In the genomic region with DNA sequence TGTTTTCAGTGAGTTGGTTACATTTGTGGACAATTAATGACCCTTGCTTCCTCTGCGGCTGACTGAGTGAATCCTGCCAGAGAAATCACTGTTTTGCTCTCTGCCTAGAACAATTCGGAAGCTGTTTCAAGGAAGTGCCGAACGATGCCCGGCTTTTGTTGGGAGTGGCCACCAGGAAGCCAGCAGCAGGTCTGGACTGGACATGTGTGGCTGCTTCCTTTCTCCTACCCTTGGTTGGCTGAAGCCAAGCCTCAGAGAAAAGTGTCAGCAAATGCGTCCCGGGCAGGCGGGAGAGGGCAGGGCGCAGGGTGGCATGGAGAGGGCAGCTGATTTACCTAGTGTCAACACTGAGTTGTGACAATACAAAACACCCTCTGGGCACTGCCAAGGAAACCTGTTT, we compare ENCODE assay signal across 11 mouse cellular contexts. TPM values are rescaled to one million over a fixed set of nuclear protein-coding genes. Genes with fewer than 3 reads are reported as not detected.
DNase-seq lines count a peak whose midpoint lies in the region; ATAC-seq and TF ChIP-seq lines count a peak whose summit lies in the region.
"Had no signal": no experiment of that assay in that cellular context is flagged by ENCODE, and none has a peak within 500 bp of the region (broad histone marks: within the 10 kb centered on the region; RNA-seq: fewer than 3 reads in every experiment).

No protein-coding gene starts in this region.

- H3K4me2 ChIP-seq in heart, embryonic 11.5 days = peak overlapping the region; percentile 7; the same call in 1 of the 2 replicates
- H3K4me2 ChIP-seq in kidney, embryonic 15.5 days = no peak overlapping the region
- H3K4me2 ChIP-seq: midbrain, embryonic 12.5 days had no signal

- no peak overlapping the region for H3K9ac ChIP-seq in heart, embryonic 11.5 days (ENCODE audit: low read depth, low read length)
- no peak overlapping the region for H3K9ac ChIP-seq in kidney, embryonic 15.5 days
- H3K9ac ChIP-seq: midbrain, embryonic 12.5 days had no signal

- WGBS in heart, embryonic 11.5 days (ENCODE audit: insufficient replicate concordance) = 76% methylated on average over 9 of the region's 9 CpGs
- 43% methylated on average over 9 of the region's 9 CpGs for WGBS in kidney, embryonic 15.5 days

- H3K36me3 ChIP-seq in heart, embryonic 11.5 days (ENCODE audit: control insufficient read depth, insufficient read depth, low read length) = 0 out of 2 replicates have a peak, but pooled peaks cover 3% of the 10 kb centered on the region
- no peaks in the 10 kb centered on the region for H3K36me3 ChIP-seq in kidney, embryonic 15.5 days
- H3K36me3 ChIP-seq: hindbrain, embryonic 10.5 days; midbrain, embryonic 12.5 days had no signal

- ATAC-seq in heart, embryonic 11.5 days (replicated peaks; ENCODE audit: insufficient number of reproducible peaks, low FRiP score, low TSS enrichment) = no peak
- no peak for ATAC-seq in kidney, embryonic 15.5 days (replicated peaks; ENCODE audit: low FRiP score)

- peaks cover 54% of the 10 kb centered on the region for H3K4me1 ChIP-seq in heart, embryonic 11.5 days (ENCODE audit: control insufficient read depth, insufficient read depth, low read length)
- H3K4me1 ChIP-seq in kidney, embryonic 15.5 days = peaks cover 58% of the 10 kb centered on the region

- peak overlapping the region; percentile 92 for H3K4me3 ChIP-seq in gastrocnemius, adult 2 months
- H3K4me3 ChIP-seq in heart, embryonic 11.5 days (ENCODE audit: low read depth, low read length) = no peak overlapping the region
- H3K4me3 ChIP-seq in kidney, embryonic 15.5 days (replicated peaks) = no peak overlapping the region
- H3K4me3 ChIP-seq: hindbrain, embryonic 10.5 days; midbrain, embryonic 12.5 days had no signal

- no peak for TF ChIP-seq CTCF in gastrocnemius, adult 2 months (IDR thresholded peaks at IDR 0.05)

- H3K9me3 ChIP-seq in heart, embryonic 11.5 days (replicated peaks; ENCODE audit: control insufficient read depth, low read length) = no peaks in the 10 kb centered on the region
- H3K9me3 ChIP-seq in kidney, embryonic 15.5 days (replicated peaks) = no peaks in the 10 kb centered on the region
- H3K9me3 ChIP-seq: hindbrain, embryonic 10.5 days; midbrain, embryonic 12.5 days had no signal

- peak overlapping the region; percentile 89 for H3K27ac ChIP-seq in gastrocnemius, adult 2 months
- 0 out of 2 replicates have a peak overlapping the region, but pooled peaks have one; percentile 12 for H3K27ac ChIP-seq in heart, embryonic 11.5 days (ENCODE audit: low read depth, low read length)
- H3K27ac ChIP-seq in kidney, embryonic 15.5 days = peak overlapping the region; percentile 82
- H3K27ac ChIP-seq: midbrain, embryonic 12.5 days had no signal

- DNase-seq in gastrocnemius, adult 2 months = peak; percentile 39
- DNase-seq in gastrocnemius, postnatal 25 days = no peak
- peak; percentile 83 for DNase-seq in lung, postnatal 25 days (ENCODE audit: low spot score)
- DNase-seq in thymus, postnatal 10 days (ENCODE audit: low spot score in 2 of 2) = no peak
- no peak for DNase-seq in frontal cortex, postnatal 14 days (ENCODE audit: low spot score in 2 of 2)
- no peak for DNase-seq in layer of hippocampus, adult 9-10 months (ENCODE audit: low spot score)
- DNase-seq: cerebellum, adult 8-10 months had no signal

- peaks cover 6% of the 10 kb centered on the region; the same call in 1 of the 2 replicates for H3K27me3 ChIP-seq in heart, embryonic 11.5 days (ENCODE audit: control insufficient read depth, insufficient read depth, low read length)
- peaks cover 30% of the 10 kb centered on the region for H3K27me3 ChIP-seq in kidney, embryonic 15.5 days

- intact Hi-C loops in gastrocnemius, adult 2 months (cut with DNase I) = no loop called here

RNA-seq across cellular contexts. Expression of a gene that starts 3.6 kb away (rescaled TPM):
- total RNA-seq in gastrocnemius, adult 2 months (2021) = 1 to 10 TPM in 1 of 2 experiments, under 1 TPM in 1; 0.50 to 1.2 TPM
- 1 to 10 TPM in 1 of 2 experiments, under 1 TPM in 1; 0.59 to 1.3 TPM for total RNA-seq in gastrocnemius, postnatal 25 days (2021)
- polyA plus RNA-seq in heart, embryonic 11.5 days (2014; fragmentation: Nextera tagmentation; extraction: Ambion mirVana) = 31.5 and 33.0 TPM in 2 replicates
- polyA plus RNA-seq in kidney, embryonic 15.5 days (2015; fragmentation: Nextera tagmentation; extraction: Ambion mirVana) = 10.6 and 11.0 TPM in 2 replicates

RNA-seq across cellular contexts. Expression of a gene that starts 19.5 kb away (rescaled TPM):
- 1 to 10 TPM; 2.5 to 3.8 TPM for total RNA-seq in gastrocnemius, adult 2 months (2021)
- total RNA-seq in gastrocnemius, postnatal 25 days (2021) = 1 to 10 TPM; 2.2 to 6.3 TPM
- 18.7 and 20.4 TPM in 2 replicates for polyA plus RNA-seq in heart, embryonic 11.5 days (2014; fragmentation: Nextera tagmentation; extraction: Ambion mirVana)
- polyA plus RNA-seq in kidney, embryonic 15.5 days (2015; fragmentation: Nextera tagmentation; extraction: Ambion mirVana) = 25.3 and 28.7 TPM in 2 replicates

RNA-seq across cellular contexts. Expression of a gene that starts 33.2 kb away (rescaled TPM):
- total RNA-seq in gastrocnemius, adult 2 months (2021) = 10 to 100 TPM; 22.2 to 22.7 TPM
- 10 to 100 TPM; 21.2 to 34.5 TPM for total RNA-seq in gastrocnemius, postnatal 25 days (2021)
- polyA plus RNA-seq in heart, embryonic 11.5 days (2014; fragmentation: Nextera tagmentation; extraction: Ambion mirVana) = 129 and 136 TPM in 2 replicates
- 69.2 and 77.2 TPM in 2 replicates for polyA plus RNA-seq in kidney, embryonic 15.5 days (2015; fragmentation: Nextera tagmentation; extraction: Ambion mirVana)

RNA-seq across cellular contexts. Expression of a gene that starts 33.4 kb away (rescaled TPM):
- 10 to 100 TPM; 18.6 to 23.8 TPM for total RNA-seq in gastrocnemius, adult 2 months (2021)
- 10 to 100 TPM; 18.6 to 21.4 TPM for total RNA-seq in gastrocnemius, postnatal 25 days (2021)
- polyA plus RNA-seq in heart, embryonic 11.5 days (2014; fragmentation: Nextera tagmentation; extraction: Ambion mirVana) = 28.3 and 30.3 TPM in 2 replicates
- 35.1 and 36.6 TPM in 2 replicates for polyA plus RNA-seq in kidney, embryonic 15.5 days (2015; fragmentation: Nextera tagmentation; extraction: Ambion mirVana)

Comparison
In these comparisons a context has a peak if more than half of its experiments do, and no peak if none do; other contexts are left out.
1. DNase-seq: peak in gastrocnemius, adult 2 months (single experiment) and lung, postnatal 25 days (single experiment); none in gastrocnemius, postnatal 25 days (single experiment), thymus, postnatal 10 days (0 of 2), frontal cortex, postnatal 14 days (0 of 2) and layer of hippocampus, adult 9-10 months (single experiment).
2. H3K27ac ChIP-seq: peak in every context shown above with its lines; median percentile 89 in gastrocnemius, adult 2 months; 82 in kidney, embryonic 15.5 days; 12 in heart, embryonic 11.5 days.